Mouse (Mus musculus) T-cell, adult 66 days (primary cell): Measurements from ENCODE around the gene Nog. TPM values are rescaled to one million over a fixed set of nuclear protein-coding genes. Genes with fewer than 3 reads are reported as not detected.

Source experiments
- total RNA-seq, 2 experiments: library from RNA; stranded (reverse); gene quantifications; 3 replicates in 1 of 2; 4 replicates in 1 of 2; pipeline ENCODE4 v1.2.4; 2023

Gene Nog
- not detected for total RNA-seq

DNA sequence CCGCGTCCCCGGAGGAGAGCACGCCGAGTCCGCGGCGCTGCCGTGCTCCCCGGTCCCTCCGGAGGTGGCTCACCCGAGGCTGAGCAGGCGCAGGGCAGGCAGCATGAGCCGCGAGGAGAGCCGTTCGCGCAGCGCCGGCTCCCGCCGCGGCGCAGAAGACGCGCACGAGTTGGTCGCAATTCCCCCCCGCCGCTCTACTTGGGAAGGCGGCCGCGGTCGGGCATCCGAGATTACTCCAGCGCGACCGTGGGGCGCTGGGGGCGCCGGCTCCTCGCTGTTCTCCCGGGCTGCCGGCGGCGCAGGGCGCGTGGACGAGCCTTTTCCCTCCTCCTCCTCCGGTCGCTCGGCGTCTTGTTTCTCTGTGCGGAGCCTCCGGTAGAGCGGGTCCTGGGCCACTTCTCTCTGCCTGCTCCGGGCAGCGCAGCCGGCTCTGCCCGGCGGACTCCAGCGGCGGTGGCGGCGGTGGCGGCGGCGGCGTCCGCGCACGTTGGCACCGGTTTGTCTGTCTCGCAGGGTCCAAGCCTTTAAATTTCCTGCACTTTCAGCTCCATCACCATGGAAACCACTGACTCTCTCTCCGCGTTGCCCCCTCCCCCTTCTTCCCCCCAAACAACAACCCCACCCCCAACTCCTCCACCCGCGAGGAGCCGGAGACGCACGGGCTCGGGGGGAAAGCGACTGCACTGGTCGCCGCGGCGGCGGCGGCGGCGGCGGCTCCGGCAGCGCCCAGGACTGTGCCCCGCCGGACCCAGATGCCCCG lies at the start of gene Nog:
Gene Nog, minus strand, starts transcription at position 277 of the 760 bp plus-strand sequence.

Other genes starting within 250 kb of the Nog start
- 10 to 100 TPM; 15.6 to 16.5 TPM for gene Dgke, start 235.5 kb downstream of the Nog start, total RNA-seq
- gene Gm525, start 228.5 kb downstream of the Nog start, total RNA-seq = not detected